Mouse (Mus musculus) thymus, adult 2 months (tissue): ENCODE results near the gene Wasl.

ENCODE experiments used
- CTCF ChIP-seq: fragments of 200-500 bp; IDR thresholded peaks from 2 replicates; pipeline ENCODE4 v1.5.1; 2012; ENCODE audit warnings: mild to moderate bottlenecking, control low read depth, low read length, moderate library complexity, borderline replicate concordance; ENCODE audit not compliant: control insufficient read depth, poor library complexity, insufficient read depth; ENCODE audit errors: extremely low read depth
- POLR2A ChIP-seq: fragments of 200-500 bp; IDR thresholded peaks from 2 replicates; pipeline ENCODE4 v1.6.1; 2012; ENCODE audit warnings: mild to moderate bottlenecking, low read length, control low read depth, moderate library complexity; ENCODE audit not compliant: control insufficient read depth, poor library complexity, insufficient read depth; ENCODE audit errors: extremely low read depth

GRCm38 (mm10) chr6:24570278-24570677, 94.5 kb downstream of the Wasl start:
- no peak for TF ChIP-seq CTCF
- TF ChIP-seq POLR2A: no peak
